Mouse (Mus musculus) heart, postnatal 4 days (tissue): ENCODE measurements around the gene Cp. TPM values are rescaled to one million over a fixed set of nuclear protein-coding genes. Genes with fewer than 3 reads are reported as not detected.

ENCODE experiments used
- total RNA-seq, 2 experiments: library from RNA; stranded (reverse); gene quantifications; 2 replicates each; pipeline ENCODE4 v1.2.3; 2021

Gene Cp
- total RNA-seq, 2 experiments from 2014 or later: 9.6 to 10.4 TPM

Other genes with a start within 250 kb of the Cp start
- 10 to 100 TPM; 11.1 to 12.5 TPM for gene Hps3, start 78.3 kb downstream of the Cp start, total RNA-seq
- 10 to 100 TPM; 13.4 to 15.1 TPM for gene Hltf, start 100.8 kb downstream of the Cp start, total RNA-seq
- 100 to 1,000 TPM; 226 to 231 TPM for gene Gyg, start 198.3 kb downstream of the Cp start, total RNA-seq